Mouse (Mus musculus) gastrocnemius, adult 18-20 months (tissue): ENCODE data around the gene Igsf10. TPM values are rescaled to one million over a fixed set of nuclear protein-coding genes. Genes with fewer than 3 reads are reported as not detected.
"Not testable (repeated sequence)": the region's sequence is repeated elsewhere in the genome, so short reads cannot be mapped to it uniquely, and the experiment has no call there.

ENCODE experiments used
- DNase-seq: peaks from one replicate; pipeline ENCODE4 v3.0.0; 2021; ENCODE audit warnings: low spot score
- long read RNA-seq, 2 experiments: library from polyadenylated mRNA; stranded (forward); transcript quantifications; one replicate each; pipeline ENCODE4 v2.0.0; 2021
- total RNA-seq, 2 experiments: library from RNA; stranded (reverse); gene quantifications; 2 replicates each; pipeline ENCODE4 v1.2.3; 2021

Gene Igsf10
- total RNA-seq, result 1 to 10 TPM; 1.6 to 3.2 TPM
- long read RNA-seq, experiment 1, result 0 reads
- long read RNA-seq, experiment 2, result 0 reads

- peak; percentile 15 for DNase-seq
Measured at GRCm38 (mm10) chr3:59344065-59344905, at the start of gene Igsf10. Gene Igsf10, minus strand, starts transcription at chr3:59344394.

GRCm38 (mm10) chr3:59385553-59385952 lies 41.4 kb upstream of the Igsf10 start:
- DNase-seq, result no peak

GRCm38 (mm10) chr3:59385000-59385399 lies 40.8 kb upstream of the Igsf10 start:
- no peak for DNase-seq

GRCm38 (mm10) chr3:59384321-59384720 lies 40.1 kb upstream of the Igsf10 start:
- DNase-seq, result peak; percentile 9

- DNase-seq, result not testable (repeated sequence)
Measured at GRCm38 (mm10) chr3:59378791-59379190, 34.6 kb upstream of the Igsf10 start.

GRCm38 (mm10) chr3:59361895-59362294 lies 17.7 kb upstream of the Igsf10 start:
- DNase-seq, result no peak

- no peak for DNase-seq
Measured at GRCm38 (mm10) chr3:59360102-59360501, 15.9 kb upstream of the Igsf10 start.

- DNase-seq, result peak; percentile 25
Measured at GRCm38 (mm10) chr3:59354156-59354555, 10.0 kb upstream of the Igsf10 start.

GRCm38 (mm10) chr3:59351768-59352167 lies 7.6 kb upstream of the Igsf10 start:
- no peak for DNase-seq

GRCm38 (mm10) chr3:59343026-59343425 lies 1.2 kb downstream of the Igsf10 start:
- peak; percentile 75 for DNase-seq

GRCm38 (mm10) chr3:59341647-59342427 lies 2.4 kb downstream of the Igsf10 start:
- no peak for DNase-seq

- DNase-seq, result no peak
Measured at GRCm38 (mm10) chr3:59328526-59328925, 15.7 kb downstream of the Igsf10 start.

GRCm38 (mm10) chr3:59321278-59321876 lies 22.8 kb downstream of the Igsf10 start:
- DNase-seq, result peak; percentile 44

- DNase-seq, result no peak
Measured at GRCm38 (mm10) chr3:59316077-59316476, 28.1 kb downstream of the Igsf10 start.

- DNase-seq, result peak; percentile 17
Measured at GRCm38 (mm10) chr3:59312610-59313009, 31.6 kb downstream of the Igsf10 start.

GRCm38 (mm10) chr3:59305518-59305917 lies 38.7 kb downstream of the Igsf10 start:
- DNase-seq, result no peak

GRCm38 (mm10) chr3:59304944-59305343 lies 39.2 kb downstream of the Igsf10 start:
- DNase-seq, result no peak

- no peak for DNase-seq
Measured at GRCm38 (mm10) chr3:59297653-59298052, 46.5 kb downstream of the Igsf10 start.

GRCm38 (mm10) chr3:59296563-59297130 lies 47.5 kb downstream of the Igsf10 start:
- no peak for DNase-seq

GRCm38 (mm10) chr3:59295699-59296562 lies 48.3 kb downstream of the Igsf10 start:
- no peak for DNase-seq
